Mouse (Mus musculus) spleen, embryonic (tissue): ENCODE data around the gene Fcgrt.
"Not testable (repeated sequence)": the region's sequence is repeated elsewhere in the genome, so short reads cannot be mapped to it uniquely, and the experiment has no call there.

Experiments
- CTCF ChIA-PET: fragments of 350-600 bp; sonication (Branson Sonifier 250); formaldehyde crosslinking; loops from one replicate; lab custom pipeline; 2022; lab: Charles Lee

Fcgrt gene

DNA sequence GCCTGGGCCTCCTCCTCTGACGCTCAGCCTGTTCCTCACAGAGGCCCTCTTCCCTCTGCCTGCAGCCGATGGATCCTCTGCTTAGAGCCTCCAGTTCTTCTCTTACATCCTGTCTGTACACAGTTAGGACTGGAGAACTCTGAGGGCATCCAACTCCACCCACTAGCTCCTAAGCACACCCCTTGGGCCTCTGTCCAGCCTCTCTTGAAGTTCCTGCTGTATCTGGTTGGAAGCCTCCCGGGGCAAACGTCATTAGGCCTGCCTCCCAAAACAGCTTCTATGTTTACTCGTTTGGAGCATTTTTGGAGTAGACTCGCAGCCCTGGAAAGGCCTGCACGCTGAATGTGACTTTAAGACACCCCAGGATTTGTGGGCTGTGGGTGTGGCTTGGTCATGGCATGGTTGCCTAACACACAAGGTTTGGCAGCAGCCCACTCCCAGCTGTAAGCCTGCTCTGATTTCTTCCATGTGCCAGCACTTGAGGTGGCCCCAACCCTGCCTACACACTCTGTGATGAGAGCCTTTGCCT, at the start of gene Fcgrt:
TSS of gene Fcgrt (minus strand) at position 200 of the 529 bp plus-strand sequence.
- CTCF ChIA-PET = no interaction called here

GRCm38 (mm10) chr7:45153052-45153451, 49.4 kb upstream of the Fcgrt start:
- CTCF ChIA-PET = not testable (repeated sequence)

DNA sequence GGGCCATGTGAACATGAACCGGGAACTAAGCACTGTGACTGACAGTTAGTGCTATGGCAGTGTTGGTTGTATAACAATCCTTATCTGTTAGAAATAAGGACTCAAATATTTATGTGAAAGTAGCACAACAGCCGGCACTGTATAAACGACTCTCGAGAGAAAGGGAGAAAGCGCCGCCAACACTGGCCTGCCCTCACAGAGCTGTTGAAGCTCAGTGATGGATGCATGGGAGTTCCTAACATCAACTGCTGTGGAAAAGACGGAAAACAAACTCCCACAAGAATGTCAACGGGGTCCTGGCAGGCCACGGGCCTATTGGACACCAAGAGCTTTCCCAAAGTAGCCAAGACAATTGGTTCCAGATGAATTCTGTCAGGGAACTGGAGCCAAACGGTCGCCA, 47.7 kb upstream of the Fcgrt start:
- CTCF ChIA-PET = no interaction called here

GRCm38 (mm10) chr7:45150321-45150720, 46.7 kb upstream of the Fcgrt start:
- CTCF ChIA-PET = interaction anchor here (0.6 kb wide), 2 partner anchors 12 to 21 kb away, joined by 4 read pairs; no protein-coding TSS in a partner anchor

GRCm38 (mm10) chr7:45149545-45149944, 45.9 kb upstream of the Fcgrt start:
- CTCF ChIA-PET = no interaction called here

- CTCF ChIA-PET = no interaction called here
These were observed 45.0 kb upstream of the Fcgrt start for GRCm38 (mm10) chr7:45148534-45149098.

DNA sequence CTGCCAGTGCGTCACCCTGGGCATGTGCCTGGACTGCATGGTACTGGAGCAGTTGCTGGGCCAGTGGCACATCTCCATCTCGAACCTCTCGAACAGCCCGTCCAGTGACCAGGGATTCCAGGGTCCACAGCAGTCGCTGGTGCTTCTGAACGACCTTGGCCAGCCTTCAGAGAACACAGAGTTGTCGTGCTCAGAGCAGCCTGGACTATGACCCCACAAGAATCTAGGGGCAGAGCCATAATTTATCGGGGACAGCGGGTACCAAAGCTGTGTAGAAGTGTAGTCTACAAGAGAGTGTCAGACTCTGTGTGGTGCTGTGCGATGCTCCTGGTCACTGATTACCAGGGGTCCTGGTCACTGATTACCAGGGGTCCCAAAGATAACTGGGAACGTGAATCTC, 44.2 kb upstream of the Fcgrt start:
- CTCF ChIA-PET = no interaction called here

- CTCF ChIA-PET = no interaction called here
These were observed 43.6 kb upstream of the Fcgrt start for GRCm38 (mm10) chr7:45147267-45147666.

GRCm38 (mm10) chr7:45145460-45145859, 41.8 kb upstream of the Fcgrt start:
- CTCF ChIA-PET = no interaction called here

DNA sequence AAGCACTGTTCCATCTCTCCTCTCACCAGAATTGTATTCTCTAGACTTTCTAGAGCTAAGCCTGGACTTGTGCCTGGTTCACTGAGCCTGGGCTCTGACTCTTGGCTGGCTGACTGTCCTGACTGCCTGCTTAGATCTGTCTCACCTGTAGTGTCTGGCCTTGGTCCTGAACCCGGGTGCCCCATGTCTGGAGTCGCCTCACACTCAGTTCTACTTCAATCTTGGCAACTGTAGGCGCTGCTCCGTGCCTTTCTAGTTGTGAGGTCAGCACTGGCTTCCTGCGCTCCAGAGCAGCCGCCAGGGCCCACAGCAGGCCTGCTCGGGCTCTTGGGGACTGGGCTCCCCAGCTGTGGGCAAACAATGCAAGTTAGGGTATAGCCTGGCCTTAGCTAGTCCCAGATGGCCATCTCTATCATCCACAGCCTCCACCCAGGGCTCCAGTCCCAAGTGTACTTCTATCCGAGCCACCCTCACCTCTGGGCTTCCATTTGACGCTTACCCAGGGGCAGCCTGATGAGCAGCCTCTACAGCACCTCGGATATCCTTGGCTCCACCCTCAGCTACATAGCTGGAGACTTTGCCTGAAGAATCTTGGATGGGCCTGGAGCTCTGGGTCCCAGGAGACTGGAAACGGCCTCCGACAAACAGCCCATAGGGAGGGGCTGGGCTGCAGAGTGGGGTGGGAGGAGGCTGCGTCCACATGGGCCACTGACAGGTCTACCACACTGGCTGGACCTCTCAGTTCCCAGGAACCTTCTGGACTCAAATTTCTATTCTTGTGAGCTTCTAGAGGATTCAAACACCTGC, 40.9 kb upstream of the Fcgrt start:
- CTCF ChIA-PET = no interaction called here

- CTCF ChIA-PET = no interaction called here
These were observed 38.3 kb upstream of the Fcgrt start for GRCm38 (mm10) chr7:45141914-45142313.

DNA sequence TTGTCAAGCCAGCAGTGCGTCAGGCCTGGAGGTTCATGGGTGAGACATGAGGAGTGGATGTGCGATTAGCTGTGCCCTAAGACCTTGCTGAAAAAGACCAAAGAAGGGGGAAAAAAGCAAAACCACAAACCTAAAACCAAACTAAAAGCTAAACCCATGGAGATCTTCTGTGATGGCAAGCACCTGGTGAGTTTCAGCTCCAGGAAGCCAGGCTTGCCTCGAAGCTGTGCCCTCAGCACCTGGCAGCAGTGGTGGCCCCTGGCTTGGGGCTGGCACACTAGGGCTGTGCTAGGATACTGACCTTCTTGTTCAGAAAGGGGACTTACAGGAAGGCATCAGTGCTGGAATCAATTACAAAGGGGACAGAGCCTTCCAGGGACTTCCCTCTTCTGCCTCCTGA, 37.7 kb upstream of the Fcgrt start:
- CTCF ChIA-PET = no interaction called here

DNA sequence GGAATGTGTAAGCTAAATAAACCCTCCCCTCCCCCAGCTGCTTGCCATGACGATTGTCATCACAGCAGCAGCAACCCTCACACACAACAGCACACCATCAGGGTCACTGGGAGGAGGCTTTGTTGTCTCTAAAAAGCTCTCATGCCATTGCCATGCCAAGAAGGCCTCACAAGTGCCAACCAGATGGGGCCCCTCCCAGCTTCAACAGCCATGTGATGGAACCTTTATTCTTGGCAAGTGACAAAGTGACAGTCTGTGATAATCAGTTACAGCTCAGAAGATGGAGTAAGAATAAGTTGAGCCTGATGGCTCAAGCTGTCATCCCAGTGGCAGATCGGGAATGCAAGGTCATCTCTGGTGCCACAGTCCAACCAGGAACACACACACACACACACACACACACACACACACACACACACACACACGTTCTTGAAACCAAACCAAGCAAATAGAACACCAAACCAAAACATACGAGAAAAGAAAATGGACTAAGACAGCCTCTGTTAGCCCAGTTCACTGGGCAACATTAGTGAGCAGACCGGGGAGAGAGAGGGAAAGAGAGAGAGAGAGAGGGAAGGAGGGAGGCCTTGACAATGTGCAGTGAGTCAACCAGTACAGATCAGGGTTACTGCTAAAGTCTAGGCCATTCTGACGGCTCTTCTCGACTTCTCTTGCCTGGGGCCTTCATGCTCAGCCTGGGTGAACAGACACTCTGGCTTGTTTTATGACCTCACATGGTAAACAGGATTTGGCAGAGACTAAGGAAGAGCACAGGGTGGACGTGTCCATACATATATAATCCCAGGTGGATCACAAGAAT, 36.5 kb upstream of the Fcgrt start:
- CTCF ChIA-PET = interaction anchor here (0.7 kb wide), 2 partner anchors 14 to 112 kb away, joined by 4 read pairs; no protein-coding TSS in a partner anchor

GRCm38 (mm10) chr7:45138403-45138802, 34.8 kb upstream of the Fcgrt start:
- CTCF ChIA-PET = interaction anchor here (0.5 to 0.7 kb wide), 2 partner anchors 46 to 278 kb away, joined by 3 read pairs; partner anchors contain the start of gene Rcn3

DNA sequence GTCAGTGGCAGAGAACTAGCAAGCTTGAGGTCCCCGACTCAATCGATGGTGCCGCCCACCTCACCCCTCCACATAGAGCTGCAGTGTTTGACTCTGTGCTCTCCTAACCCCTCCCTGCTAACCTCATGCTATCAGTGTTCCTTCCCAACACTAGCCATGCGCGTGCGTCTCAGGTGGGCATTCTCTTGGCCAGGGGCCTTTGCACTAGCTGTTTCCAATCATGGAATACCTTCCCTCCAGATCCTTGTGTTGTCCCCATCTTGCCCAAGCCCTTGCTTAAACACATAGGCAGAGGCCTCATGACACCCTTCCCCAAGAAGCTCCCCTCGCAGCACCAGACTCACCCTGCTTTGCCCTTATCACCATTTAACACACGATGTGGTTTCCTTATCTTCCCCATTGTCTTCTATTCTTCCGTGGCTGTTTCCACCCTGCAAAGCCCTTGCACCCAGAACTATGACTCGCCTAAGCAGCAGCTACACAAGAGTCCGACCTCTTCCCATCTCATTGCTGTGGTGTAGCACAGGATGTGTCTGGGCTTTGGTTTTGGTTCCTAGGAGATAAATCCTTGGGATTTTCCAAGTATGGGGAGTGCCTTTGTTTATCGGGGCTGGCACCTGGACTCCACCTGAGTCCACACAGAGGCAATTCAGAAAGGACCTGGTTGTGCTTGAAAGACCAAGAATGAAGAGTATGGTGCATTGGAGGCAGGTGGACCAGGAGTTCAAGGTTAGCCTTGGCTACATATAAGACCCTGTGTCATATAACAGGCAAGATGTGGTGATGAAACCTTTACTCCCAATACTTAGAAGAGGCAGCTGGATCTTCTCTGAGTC, 33.7 kb upstream of the Fcgrt start:
- CTCF ChIA-PET = interaction anchor here (0.5 to 1.5 kb wide), 5 partner anchors 30 to 1253 kb away, joined by 3 to 19 read pairs (median 3); no protein-coding TSS in a partner anchor

GRCm38 (mm10) chr7:45135993-45136567, 32.4 kb upstream of the Fcgrt start, which contains the start of the genes Gm45713 and Flt3l:
Gm45713 (minus strand) TSS chr7:45136231.
Flt3l (minus strand) TSS chr7:45136432.
- CTCF ChIA-PET = interaction anchor here (0.7 to 1.5 kb wide), 3 partner anchors 14 to 59 kb away, joined by 3 to 19 read pairs (median 4); no protein-coding TSS in a partner anchor

DNA sequence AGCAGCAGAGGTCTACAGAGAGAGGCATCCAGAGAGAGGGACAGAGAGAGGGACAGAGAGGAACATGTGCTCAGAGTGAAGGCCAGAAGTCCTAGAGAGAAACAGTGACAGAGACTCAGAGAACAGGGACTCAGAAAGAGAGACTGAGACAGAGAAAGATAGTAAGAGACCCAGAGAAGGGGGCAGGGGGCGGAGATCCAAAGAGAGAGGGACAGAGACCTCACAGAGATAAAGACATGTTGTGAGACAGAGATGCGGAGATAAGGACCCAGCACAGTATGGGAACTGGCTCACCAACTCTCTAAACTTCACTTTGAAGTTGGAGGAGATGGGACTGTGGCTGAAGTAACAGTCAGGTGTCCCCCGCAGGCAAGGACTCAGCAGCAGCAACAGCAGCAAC, 31.7 kb upstream of the Fcgrt start:
- CTCF ChIA-PET = no interaction called here

DNA sequence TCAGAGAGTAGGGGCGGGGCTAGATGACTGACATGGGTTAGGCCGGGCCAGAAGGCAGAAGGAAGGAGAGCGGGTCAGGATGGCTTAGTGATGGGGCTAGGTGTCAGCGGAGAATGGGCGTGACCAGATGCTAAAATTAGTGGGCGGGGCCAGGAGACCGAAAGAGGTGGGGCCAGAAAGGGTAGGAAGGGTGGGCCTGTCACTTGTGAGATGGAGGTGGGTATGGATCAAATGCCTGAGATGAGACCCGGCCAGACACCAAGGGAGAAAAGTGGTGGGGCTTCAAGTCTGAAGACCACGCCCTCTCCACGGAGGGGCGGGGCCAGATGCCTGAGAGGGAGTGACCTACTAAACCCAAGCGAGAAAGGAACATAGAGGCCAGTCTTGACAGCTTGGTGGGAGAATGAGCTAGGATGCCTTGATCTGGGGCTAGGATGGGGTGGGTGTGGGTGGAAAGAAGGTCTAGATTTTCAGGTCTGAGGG, 30.9 kb upstream of the Fcgrt start:
- CTCF ChIA-PET = no interaction called here

DNA sequence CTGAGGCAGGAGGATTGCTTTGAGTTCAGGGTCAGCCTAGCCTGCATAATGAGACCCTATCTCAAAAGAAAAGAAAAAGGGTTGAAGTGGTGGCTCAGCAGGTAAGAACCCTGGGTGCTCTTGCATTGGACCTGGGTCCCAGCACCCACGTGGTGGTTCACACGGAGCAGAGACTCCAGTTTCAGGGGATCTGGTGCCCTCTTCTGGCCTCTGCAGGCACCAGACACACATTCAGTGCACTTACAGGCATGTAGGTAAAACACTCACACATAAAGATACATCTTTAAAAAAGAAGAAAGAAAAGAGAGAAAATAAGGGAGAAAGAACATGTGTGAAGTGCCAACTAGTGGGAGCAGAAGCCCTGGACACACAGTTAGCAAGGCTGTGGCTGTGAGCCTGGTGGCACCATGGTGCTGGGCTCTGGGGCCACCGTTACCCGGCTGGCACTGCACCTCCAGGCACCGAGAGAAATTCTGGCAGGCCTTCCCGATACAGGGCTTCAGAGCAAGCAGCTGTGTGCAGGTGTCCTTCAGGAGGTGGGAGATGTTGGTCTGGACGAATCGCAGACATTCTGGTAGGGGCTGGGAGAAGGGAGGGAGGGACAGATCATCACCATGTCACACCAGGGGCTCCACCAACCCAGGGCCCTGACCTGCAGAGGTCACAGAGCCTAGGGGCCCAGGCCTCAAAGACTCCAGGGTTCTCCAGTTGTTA, 30.0 kb upstream of the Fcgrt start:
- CTCF ChIA-PET = interaction anchor here (0.6 kb wide), 2 partner anchors 53 to 216 kb away, joined by 3 to 4 read pairs; no protein-coding TSS in a partner anchor
